Mouse (Mus musculus) adrenal gland (tissue): ENCODE measurements around the gene Kat2a.

Source experiments
- intact Hi-C: fragments of 180-260 bp; cut with DNase I; formaldehyde crosslinking; loops from one replicate; pipeline ENCODE4 v1.15.1; 2025

Kat2a gene

DNA sequence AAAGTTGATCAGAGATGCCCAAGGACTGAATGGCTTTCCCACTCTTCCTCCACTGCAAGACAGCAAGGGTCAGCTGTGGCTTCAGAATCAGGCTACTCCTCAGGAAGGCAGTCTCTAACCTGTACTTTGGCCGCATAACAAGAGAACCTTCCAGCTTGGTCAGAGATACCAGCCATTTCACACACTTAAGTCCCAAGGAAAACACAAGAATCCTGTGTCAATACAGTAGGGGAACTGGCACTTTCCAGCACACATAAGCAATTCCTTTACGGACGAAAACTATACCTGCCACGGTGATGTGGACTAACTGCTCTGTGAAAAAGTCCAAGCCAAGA is 24.4 kb upstream of the Kat2a start:
- intact Hi-C loops = no loop called here

DNA sequence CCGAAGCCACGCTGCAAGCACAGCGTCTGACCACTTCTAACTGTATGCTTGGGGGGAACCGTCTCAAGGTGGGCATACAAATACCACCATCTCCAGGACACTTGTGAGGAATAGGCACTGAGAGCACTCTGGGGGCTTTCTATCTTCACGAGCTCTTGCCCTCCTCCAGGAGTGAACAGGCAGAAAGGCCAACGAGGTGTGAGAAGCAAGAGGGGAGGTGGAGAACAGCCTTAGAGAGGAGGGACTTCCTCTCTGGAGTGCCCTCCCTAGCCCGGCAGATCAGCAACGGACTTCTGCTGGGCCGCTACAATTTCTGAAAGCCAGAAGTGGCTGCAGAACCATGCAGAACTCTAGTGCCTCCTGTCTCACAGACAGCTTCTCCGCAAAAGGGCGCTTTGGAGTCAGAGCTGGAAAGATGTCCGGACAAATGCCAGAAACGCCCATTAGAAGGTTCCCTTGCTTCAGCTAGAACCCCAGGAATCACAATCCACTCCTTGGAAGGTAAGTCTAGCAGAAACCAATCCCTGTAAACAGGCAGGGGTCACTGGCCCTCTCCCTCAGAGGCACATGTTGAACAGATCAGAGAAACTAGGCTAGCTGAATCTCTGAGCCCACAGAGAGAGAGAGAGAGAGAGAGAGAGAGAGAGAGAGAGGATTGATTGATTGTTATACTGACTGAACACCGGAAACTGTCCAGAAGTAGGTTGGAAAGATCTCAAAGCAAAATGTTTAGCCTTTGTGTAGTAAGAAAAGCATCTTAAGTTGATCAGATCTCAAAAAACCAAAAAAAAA is 23.9 kb upstream of the Kat2a start:
- intact Hi-C loops = no loop called here

DNA sequence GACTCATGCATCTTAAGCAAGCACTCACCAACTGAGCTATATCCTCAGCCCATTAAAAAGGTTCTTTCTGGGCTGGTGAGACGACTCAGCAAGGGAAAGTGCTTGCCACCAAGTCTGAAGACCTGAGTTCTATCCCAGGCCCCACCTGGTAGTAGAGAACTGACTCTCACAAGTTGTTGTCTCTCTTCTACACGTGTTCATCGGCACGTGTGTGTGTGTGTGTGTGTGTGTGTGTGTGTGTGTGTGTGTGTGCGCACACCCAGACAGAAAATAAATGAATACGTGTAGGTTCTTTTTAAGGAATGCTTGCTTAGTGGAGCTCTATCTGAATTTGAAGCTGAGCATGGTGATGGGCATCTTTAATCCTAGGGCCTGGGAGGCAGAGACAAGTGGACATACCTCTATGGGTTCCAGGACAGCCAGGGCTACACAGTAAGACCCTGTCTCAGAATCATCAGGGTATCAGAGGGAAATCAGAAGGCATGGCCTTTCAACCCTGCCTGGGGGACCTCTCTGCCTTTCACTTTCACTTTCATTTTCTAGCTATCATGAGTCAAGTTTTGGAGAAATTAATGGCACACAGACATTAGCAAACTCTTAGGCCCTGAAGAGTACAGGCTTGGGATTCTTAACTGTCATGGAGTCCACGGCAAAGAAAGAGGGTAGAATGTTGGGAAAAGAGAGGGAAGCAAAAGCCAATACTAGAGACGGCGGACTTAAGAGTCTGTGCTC is 23.0 kb upstream of the Kat2a start:
- intact Hi-C loops = no loop called here

DNA sequence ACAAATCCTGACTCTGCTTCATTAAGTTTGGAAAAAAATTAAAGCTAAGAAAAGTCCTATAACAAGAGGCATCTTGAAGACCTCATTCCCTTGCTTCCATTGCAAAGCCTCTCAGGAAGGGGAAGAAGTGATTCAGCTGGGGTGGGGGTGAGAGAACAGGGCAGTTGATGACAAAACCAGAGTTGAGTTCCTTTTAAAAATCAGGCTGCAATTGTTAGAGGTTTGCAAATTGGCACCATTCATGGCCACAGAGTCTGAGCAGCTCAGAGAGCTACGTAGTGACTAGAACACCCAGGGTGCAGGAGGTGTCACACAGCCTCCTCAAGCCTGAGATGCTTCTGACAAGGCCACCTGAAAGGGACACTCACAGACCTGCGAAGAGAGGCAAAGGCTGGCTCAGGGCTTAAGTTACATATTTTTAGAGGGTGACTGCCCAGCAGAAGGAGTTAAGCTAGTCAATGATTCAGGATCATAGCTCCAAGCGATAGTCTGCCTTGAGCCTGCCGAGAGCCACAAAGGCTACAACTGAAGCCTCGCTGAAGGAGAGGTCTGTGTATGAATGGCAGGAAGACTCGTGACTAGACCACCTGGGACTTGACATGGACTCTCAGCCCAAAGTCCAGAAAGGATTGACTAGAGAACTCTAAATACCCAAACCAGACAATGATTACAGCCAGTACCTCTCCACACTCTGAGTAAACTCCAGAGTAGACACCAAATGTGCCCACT is 18.4 kb upstream of the Kat2a start:
- intact Hi-C loops = no loop called here

DNA sequence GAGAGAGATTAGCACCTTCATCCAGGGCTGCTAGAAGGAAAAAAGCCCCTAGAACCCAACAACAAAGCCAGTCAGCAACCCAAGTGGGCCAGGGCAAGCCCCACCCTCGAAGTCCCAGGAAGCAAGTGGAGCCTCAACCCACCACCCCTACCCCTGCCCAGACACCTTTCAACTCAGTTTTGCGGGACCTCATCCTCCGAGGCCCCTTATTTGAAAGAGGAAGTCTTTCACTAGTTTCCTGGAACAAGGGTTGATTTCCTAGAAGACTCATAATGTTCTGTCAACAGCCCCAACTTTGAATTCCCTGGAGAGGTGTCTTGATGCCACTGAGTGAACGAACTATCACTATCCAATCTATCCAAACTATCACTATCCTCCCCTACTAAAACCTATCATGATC is 17.7 kb upstream of the Kat2a start:
- intact Hi-C loops = no loop called here

DNA sequence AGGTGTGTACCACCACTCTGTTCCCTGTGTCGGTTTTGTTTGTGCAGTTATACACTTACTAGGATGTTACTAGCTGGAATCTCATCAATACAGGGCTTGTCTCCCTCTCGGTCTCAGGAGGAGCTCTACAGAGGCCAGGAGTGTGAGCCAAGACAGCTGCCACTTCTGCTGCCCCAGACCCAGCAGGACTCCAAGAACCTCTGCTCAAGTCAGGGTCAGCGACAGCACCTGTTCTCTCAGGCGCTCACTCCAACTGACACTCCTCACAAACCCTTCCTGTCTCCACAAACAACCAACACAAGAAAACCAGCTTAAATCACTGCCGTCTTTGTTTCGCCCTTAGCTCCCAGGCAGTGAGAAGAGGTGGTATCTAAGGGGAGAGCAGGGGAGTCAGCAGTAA is 16.3 kb upstream of the Kat2a start:
- intact Hi-C loops = no loop called here

DNA sequence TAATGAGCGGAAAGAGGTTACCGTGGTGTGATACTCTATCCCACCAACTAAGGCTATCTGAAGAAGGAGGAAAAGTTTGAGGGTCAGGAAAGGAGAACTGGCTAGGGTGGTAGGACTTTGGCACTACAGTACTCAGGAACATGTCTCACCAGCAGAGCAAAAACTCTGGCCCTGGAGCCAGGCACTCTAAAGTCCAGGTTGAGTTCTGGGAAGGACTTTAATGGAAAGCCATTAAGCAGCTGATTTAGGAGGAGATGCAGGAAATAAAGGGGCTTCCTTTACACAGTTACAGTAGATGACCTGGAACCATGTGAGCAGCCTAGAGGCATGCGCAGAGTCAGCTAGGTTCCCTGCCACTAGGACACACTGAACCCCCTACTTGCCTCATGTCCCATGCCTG is 14.9 kb upstream of the Kat2a start:
- intact Hi-C loops = no loop called here

DNA sequence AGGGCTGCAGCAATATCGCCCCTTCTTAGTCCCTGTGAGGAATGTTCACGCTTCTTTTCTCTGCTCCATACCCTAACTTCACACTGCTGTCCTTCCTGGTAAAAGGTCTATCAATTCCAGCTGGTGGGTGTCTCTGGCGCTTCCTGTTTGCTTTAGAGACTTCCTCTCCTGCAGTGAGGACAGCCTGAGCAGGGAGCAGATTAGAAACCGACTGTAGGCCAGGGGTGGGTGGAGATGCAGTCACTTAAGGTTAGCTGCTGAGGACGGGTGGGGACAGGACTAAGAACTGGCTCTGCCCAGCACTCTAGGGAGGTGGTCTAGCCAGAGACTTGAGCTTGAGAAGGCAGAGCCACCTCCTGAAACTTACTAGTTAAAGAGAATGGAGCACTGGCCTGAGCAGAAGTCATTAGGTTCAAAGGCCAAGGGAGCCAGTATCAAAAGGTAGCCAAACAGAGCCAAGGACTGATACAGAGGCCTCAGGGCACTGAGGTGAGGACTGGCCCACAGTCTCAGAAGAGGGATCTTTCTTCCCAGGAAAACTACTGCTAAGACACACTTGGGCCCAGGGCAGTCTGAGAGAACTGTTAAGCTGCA is 12.8 kb upstream of the Kat2a start:
- intact Hi-C loops = no loop called here

DNA sequence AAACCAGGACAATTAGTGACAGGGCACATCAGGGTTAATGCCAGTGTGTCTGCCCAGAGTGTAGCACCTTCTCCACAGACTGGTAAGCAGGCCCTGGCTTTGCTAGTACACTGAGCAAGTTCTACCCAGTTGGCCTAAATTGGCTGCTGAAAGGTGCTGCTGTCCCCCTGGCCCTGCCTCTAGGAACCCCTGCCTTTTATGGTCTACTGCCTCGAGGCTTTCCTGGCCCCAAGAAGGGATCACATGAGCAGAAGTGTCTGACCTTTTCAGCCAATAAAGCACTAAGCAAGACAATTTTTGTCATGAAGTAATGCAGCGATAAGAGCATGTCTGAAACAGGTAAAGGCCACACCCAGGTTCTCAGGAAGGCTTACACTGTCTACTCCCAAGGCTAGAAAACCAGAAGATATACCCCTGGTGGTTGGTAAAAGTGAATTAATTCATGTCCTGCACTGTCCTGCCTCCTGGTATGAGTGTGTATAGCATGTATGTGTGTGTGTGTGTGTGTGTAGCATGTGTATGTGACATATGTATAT is 10.3 kb upstream of the Kat2a start:
- intact Hi-C loops = no loop called here

DNA sequence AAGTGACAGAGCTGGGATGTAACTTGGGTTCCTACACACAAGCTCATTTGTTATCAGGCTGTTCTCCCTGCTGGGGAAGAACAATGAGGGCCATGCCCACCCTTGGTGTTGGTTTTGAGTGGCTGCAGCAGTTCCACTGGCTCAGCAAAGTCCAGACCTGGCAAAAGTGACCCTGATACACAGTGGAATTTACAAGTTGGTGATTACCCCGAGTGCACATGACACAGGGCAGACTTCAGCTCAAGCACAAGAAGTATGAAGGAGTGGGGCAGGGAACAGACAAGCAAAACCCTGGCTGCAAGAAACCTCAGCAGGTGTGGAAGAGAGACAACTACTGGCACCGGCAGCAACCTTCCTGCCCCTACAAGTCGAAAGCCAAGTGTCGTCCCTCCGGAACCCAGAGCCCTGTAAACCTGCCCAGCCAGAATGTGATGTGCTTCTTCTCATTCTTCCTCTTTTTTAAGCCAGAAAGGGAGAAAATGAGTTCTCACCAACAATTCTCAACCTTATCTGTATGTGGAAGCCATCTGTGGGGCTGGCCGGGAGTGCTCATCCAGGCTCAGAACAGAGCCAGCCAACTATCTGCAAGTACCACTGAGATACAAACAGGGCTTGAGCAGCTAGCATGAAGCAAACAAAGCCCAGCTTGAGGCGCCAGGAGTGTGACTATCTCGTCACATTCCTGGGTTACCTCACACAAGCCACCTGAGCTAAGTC is 9.7 kb upstream of the Kat2a start:
- intact Hi-C loops = no loop called here

DNA sequence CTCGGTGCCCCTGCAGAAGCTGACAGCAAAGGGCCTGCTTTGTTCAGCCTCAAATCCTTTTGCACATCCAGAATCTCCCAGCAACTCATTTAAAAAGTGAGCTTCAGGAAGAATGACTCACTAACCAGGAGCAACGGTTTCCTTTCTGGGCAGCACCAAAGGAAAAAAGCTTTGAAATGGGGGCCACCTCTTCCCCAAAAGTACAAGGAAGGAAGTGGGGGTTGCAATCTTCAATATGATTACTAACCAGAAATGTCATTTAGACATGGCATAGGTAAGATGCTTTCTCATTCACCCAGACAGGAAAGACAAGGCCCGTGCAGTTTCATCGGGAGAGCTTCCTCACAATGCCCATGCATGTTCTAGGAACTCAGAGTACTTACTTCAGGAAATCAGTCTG is 9.0 kb upstream of the Kat2a start:
- intact Hi-C loops = no loop called here

DNA sequence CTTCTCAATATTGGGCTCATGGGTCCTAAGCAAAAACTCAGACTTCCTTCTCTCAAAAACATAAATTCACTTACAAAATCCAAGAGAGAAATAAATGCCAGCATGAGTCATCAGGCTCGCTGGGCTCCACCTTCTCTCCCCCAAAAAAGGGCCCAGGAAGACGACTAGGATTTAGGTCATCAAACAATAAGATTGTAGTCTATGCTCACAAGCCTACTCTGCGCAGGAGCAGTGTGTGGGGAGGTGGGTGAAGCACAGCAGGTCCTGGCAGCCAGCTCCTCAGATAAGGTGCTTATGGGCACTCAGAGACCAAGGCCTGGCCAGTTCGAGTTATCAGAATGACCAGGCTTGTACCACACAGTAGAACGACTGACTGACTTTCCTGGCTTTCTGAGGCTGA is 8.1 kb upstream of the Kat2a start:
- intact Hi-C loops = no loop called here

DNA sequence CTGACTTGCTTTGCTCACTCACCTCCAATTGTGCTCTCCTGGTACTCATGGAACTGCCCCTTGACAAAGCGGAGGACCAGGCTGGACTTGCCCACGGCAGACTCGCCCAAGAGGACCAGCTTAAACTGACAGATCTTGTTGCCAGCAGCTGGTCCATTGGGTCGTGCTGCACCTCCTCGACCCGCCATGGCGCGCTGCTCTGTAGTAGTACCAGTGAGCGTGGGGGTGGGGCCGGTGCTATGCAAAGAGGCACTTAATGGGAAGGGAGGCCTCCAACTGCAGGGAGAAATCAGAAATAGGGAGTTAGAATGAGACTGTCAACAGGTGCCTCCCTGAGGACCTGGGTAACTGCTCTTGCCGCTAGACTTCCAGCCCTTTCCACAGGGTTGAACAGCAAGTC is 7.6 kb upstream of the Kat2a start:
- intact Hi-C loops = no loop called here

DNA sequence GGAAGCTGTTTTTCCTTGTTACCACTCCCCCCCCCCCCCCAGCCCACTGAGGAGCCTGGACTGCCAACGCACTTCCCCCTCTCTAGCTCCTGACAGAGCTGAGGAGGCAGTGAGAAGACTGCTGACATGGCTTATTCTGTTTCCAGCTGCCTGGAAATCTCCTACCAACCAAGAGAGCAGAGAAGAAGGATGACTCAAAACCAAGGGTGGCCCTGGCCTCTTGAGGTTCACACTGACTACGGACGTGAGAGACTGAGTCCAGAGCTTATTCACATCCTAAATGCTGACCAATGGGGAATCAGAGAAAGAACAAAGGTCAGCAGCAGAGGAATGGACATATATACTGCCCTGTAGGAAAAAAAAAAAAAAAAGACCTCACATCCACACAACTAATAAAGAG is 7.0 kb upstream of the Kat2a start:
- intact Hi-C loops = no loop called here

DNA sequence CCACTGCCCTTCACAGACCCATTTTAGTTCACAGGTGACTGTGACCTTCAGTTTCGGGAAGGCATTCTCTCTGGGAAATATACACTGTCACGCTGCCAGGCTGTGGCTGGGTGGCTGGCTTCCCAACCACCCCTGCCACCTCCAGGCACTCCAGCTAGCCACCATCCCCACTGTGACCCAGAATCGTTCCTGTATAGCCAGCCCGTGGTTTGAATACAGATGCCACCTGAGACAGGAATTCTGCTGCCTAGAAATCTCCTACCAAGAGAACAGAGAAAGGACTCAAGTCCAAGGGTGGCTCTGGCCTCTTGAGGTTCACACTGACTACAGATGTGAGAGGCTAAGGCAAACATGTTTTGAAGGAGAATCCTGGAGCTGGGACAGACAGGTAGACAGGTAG is 6.6 kb upstream of the Kat2a start:
- intact Hi-C loops = no loop called here

DNA sequence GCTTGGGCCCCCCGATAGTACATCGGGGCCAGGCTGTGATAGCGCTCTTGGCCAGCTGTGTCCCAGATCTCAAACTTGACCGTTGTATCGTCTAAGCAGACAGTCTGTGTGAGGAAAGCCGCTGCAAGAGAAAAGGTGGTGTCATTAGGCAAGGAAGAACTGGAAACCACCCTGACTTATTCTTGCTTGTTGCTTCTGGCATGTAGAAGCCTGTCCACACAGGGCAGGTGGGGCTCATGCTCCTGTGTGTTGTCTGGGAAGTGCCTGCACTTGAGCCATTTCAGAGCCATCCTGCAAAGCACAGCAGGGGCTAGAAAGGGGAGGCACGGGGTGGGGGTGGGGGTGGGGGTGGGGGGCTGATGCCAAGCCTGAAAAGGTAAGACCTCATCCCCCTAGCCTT is 6.2 kb upstream of the Kat2a start:
- intact Hi-C loops = no loop called here

DNA sequence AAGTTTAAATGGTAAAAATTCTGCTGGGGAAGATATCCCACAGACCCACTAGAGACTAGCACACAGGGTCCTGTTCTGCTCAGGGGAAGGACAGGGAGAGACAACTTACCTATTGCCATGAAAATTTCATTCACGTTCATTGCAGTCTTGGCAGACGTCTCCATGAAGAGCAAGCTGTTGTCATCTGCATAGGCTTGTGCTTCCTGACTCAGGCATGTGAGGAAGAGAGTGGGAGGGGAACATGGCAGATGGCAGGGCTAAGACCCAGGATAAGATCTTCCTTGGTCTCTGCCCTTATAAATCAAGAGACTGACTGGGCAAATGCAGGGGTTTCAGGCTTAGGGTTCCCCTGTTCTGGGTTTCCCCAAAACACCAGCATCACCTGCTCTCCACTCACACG is 4.4 kb upstream of the Kat2a start:
- intact Hi-C loops = no loop called here

DNA sequence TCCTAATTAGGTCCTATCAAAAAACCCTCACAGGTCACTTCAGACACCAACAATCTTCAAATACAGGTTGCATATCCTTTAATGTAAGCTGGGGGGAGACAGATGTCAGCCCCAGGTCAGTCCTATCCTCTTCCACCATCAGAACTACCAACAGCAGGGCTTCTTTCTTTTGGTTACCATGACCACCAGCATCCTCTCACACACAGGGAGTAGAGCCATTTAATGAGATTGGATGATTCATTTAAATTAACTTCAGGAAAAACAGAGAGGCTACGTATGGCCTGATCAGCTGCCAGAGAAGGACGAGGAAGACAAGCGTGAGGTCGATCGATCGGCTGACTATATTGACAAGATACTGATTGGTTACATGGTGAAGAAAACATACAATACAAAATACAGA is 2.7 kb upstream of the Kat2a start:
- intact Hi-C loops = loop anchor here (5.0 kb wide), 2 partner anchors 32 to 47 kb away; partner anchors contain the start of gene Hcrt

DNA sequence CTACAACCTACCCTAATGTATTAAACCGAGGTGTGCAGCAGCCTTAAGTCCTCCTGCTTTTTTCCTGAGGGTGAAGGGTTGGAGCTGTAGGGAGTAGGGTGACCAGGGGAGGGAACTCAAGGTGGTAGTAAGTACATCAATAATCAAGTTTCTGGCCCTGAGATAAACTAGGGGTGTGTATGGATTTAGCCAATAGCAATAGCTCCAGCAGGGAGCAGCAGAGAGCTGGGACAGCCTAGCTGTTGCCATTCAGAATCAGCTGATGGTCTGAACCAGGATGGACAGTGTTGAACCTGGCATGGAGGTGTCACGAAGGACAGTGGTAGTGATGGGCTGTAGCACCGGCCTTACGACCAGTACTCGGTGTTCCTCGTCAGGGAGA is 2.3 kb upstream of the Kat2a start:
- intact Hi-C loops = loop anchor here (5.0 kb wide), 2 partner anchors 33 to 48 kb away; partner anchors contain the start of gene Hcrt

DNA sequence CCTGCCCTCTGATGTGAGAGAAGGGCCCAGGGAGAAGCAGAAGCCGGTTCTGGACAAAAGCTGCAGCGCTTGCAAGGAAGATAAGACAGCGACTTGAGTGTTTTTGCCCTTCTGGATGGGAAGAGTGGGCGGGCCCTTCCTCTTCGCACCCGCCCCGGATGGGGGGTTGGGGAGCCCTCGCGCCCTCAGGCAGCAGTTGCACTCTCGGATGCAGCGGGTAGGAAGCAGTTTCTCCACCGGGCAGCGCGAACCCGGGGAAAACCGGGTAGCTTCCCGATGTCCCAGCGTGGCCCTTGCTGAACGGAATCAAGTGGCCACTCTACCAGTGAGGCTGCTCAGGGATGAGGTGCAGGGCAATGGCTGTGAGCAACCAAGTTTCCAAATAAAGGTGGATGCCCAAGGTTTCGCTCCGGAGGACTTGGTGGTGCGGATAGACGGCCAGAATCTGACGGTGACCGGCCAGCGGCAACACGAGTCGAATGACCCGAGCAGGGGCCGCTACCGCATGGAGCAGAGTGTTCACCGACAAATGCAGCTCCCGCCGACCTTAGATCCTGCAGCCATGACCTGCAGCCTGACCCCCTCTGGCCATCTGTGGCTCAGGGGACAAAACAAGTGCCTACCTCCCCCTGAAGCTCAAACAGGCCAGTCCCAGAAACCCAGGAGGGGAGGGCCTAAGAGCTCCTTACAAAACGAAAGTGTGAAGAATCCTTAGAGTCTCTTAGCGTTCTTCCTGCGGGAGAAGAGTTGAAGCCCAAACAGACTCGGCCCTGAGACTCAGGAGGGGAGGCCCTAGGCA is 1.7 kb upstream of the Kat2a start, which contains the start of gene Hspb9:
Gene Hspb9 (plus strand): TSS at position 116 of the 799 bp plus-strand sequence.
- intact Hi-C loops = loop anchor here (5.0 kb wide), 2 partner anchors 33 to 48 kb away; partner anchors contain the start of gene Hcrt
